Mouse (Mus musculus) erythroblast, embryonic 14.5 days (primary cell): ENCODE results near the gene Tgfb1.

Experiments used
- GATA1 ChIP-seq: IDR thresholded peaks from 2 replicates; pipeline ENCODE4 v1.6.1; 2012; ENCODE audit warnings: low read length, inconsistent platforms, mixed read lengths
- TAL1 ChIP-seq: IDR thresholded peaks from 3 replicates; pipeline ENCODE4 v1.6.1; 2012; ENCODE audit warnings: low read length, inconsistent platforms, mixed read lengths

- TF ChIP-seq TAL1, result no peak
- no peak for TF ChIP-seq GATA1
These were observed 39.1 kb downstream of the Tgfb1 start for GRCm38 (mm10) chr7:25725886-25726285.
